Mouse (Mus musculus): Measurements from ENCODE around the gene Fam131b.
A peak's percentile ranks its signal among the peaks of the same experiment; 100 is the strongest.

Fam131b gene

DNA sequence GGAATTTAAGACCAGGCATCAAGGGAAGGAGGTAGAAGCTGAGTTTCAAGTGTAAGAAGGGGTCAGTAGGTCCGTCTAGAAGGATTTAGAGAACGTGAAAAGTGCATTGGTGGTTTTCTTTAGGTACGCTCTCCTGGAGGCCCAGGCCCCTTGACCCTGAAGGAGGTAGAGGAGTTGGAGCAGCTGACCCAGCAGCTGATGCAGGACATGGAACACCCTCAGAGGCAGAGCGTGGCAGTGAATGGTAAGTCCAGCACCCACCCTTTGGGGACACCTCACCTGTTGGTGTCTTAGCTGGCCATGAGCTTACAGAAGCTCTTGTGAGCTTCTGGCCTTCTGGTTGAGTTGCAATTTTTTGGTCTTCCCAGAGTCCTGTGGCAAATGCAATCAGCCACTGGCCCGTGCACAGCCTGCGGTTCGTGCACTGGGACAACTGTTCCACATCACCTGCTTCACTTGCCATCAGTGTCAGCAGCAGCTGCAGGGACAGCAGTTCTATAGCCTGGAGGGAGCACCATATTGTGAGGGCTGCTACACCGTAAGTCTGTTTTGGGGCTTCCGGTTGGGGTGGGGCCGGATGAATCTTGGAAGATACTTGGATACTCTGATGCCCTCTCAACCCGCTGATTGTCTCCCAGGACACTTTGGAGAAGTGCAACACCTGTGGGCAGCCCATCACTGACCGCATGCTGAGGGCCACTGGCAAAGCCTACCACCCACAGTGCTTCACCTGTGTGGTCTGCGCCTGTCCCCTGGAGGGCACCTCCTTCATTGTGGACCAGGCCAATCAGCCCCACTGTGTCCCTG, 31.6 kb upstream of the Fam131b start:
- DNase-seq (ENCODE audit: inconsistent ontology term): no peak

DNA sequence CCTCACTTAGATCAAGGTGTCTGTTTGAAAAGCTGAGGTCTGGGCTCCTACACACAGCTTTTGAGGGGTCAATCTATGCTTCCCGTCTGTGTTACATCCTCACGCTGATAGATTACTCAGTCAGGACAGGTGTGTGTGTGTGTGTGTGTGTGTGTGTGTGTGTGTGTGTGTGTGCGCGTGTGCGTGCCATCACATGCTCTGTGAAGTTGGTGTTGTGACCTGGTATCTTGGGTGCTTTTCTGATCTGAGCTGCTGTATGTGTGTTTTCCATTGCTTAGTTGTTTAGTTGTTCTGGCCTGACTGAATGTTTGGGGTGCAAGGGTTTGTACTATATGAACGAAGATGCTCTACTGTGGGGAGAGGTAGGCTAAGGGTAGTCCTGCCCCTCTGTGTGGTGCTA, 30.9 kb upstream of the Fam131b start:
- no peak for DNase-seq (ENCODE audit: inconsistent ontology term)

DNA sequence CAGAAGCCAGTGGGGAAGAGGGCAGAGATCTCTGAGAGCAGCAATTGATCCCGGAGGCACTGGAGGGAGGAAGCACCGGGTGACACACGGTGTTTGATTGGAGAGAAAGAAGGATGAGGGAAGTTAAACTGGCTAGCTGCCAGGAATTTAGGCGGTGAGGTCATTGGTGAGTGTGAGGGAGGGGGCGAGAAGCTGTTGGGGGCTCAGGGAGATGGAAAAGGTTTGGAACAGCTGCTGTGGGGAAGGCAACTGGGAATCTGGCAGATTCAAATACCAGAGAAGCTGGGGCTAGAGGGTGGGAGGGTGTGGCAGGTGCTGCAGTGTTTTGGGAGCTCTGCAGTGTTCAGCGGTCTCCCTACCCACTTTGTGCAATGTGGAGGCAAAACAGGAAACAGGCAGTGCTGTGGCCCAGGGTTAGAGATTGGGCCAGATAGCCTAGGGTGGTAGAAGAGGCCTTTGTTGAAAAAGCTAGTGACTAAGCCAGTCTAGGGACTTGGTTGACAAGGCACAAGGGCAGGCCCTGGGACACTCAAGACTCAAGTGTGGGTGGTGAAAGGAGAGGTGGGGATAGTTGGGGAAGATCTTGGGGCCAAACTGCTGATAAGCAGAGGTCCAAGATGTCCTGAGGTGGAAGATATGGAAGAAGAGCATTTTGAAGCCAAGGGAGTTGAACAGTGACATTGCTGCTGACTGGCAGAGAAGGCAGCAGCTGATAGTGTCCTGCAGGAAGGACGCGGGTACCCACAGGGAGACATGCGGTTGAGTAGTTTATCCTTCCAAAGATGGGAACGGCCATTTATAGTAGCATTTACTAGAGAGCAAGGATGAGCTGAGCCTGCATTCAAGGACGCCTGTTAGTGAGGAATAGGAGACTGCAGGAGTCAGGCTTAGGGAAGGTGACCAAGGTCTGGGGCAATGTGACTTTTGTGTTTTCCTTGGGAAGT, 29.9 kb upstream of the Fam131b start:
- peak; percentile 79 for DNase-seq (ENCODE audit: inconsistent ontology term)

DNA sequence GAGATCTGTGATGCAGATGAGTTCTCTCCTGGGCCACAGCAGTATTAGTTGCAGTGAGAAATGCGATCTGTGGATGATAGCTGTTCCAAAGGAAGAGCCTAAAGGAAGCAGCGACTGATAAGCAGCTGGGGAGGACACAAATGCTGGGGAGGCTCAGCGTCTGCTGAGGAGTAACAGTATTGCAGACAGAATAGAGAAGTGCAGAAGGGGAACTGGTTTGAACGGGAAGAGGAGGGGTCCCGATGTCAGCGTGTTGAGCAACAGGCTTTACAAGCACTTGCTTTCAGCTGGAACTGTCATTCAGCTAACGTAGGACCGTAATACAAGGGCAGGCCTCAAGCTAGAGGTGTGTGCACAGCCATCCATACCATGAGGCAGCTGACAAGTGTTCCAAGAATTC, 28.7 kb upstream of the Fam131b start:
- no peak for DNase-seq (ENCODE audit: inconsistent ontology term)

DNA sequence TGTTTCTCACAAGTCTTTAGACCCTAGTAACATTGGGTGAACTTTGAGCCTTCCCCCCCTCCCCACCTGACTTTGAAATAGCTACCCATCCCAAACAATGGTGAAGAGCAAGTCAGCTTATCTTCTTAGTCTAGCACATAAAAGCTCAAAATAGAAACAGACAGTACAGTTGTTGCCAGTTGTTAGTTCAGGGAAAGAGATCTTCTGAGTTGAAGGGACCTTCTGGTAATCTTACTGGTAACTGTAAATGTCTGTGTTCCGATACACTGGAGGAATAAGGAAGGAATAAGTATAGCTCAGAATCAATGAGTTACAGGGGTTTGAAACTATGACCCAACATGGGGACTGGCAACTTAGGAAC, 28.0 kb upstream of the Fam131b start:
- no peak for DNase-seq (ENCODE audit: inconsistent ontology term)

DNA sequence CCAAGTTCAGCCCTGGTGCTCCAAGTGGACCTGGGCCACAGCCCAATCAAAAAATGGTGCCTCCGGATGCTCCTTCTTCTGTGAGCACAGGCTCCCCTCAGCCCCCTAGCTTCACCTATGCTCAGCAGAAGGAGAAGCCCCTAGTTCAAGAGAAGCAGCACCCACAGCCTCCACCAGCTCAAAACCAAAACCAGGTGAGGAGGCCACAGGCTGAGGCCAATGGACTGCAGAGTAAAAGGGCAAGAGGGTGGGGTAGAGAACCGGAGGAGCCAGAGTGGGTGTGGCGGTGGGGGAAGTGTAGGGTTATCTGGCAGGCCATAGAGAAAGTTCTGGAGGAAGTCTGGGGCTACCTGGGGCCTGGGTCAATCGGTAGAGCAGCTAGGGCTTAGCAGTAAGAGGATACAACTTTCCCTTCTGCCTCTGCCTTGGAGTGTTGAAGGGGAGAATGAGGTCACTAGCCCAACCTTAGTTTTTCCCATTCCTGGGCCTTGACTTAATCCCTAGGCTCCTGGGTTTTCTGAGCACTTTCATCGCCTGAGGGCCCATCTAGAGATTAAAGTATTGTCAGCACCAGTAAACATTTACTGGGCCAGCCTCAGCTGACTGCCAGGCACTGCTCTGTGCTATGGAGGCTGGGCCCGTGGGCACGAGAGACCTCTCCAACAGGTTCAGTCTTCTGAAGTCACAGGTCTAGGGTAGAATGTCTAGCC, 27.5 kb upstream of the Fam131b start:
- DNase-seq (ENCODE audit: inconsistent ontology term): no peak

DNA sequence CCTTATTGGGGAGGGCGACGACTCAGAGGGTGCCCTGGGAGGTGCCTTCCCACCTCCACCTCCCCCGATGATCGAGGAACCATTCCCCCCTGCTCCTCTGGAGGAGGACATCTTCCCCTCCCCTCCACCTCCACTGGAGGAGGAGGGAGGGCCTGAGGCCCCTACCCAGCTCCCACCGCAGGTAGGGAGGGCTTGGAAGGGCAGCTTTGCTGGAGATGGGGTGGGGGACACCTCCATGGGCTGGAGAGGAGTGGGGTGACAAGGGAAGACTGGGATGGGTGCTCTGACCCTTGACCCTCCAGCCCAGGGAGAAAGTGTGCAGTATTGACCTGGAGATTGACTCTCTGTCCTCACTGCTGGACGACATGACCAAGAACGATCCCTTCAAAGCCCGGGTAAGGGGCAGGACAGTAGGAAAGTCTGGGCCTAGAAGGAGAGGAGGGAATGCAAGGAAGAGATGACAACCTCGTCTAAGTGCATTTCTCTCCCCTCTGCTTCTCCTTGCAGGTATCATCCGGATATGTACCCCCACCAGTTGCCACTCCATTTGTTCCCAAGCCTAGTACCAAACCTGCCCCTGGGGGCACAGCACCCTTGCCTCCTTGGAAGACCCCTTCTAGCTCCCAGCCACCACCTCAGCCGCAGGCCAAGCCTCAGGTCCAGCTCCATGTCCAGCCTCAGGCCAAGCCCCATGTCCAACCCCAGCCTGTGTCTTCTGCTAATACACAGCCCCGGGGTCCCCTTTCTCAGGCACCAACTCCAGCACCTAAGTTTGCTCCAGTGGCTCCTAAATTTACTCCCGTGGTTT, 26.7 kb upstream of the Fam131b start:
- DNase-seq (ENCODE audit: inconsistent ontology term): no peak

DNA sequence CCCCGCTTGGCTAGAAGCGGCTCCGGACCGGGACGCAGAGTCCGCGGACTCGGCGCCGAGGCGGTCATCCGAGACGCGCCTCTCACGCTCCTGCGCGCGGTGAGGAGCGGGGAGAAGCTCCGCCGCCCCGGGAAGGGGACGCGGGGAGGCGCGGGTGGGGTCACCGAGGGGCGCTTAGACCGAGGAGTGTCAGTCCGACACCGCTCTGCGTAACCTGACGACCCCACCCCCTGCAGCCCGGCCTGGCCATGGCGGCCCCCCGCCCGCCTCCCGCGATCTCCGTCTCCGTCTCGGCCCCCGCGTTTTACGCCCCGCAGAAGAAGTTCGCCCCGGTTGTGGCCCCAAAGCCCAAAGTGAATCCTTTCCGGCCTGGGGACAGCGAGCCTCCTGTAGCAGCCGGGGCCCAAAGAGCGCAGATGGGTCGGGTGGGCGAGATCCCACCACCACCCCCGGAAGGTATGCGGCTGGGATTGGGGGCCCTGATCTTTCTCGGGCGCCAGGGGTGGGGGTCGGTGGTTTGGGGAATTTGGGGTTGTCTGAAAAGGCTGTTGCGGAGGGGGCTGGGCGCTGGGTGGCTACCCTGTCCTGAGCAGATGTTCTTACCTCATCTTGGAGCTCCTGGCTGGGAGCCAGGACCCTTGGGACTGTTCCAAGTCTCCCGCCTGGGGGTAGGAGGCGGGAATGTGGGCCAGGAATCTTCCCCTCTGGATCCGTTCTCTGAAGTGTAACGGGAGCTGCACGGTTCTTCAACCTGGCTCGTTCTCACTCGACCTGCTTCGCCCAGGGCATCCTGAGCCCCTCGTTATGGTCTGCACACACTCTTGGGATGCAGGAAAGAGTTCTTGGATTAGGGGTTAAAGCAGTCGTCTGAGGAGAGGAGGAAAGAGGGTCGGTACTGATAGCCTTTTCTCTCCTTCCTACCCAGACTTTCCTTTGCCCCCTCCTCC, 25.9 kb upstream of the Fam131b start:
- peak; percentile 91 for DNase-seq (ENCODE audit: inconsistent ontology term)

DNA sequence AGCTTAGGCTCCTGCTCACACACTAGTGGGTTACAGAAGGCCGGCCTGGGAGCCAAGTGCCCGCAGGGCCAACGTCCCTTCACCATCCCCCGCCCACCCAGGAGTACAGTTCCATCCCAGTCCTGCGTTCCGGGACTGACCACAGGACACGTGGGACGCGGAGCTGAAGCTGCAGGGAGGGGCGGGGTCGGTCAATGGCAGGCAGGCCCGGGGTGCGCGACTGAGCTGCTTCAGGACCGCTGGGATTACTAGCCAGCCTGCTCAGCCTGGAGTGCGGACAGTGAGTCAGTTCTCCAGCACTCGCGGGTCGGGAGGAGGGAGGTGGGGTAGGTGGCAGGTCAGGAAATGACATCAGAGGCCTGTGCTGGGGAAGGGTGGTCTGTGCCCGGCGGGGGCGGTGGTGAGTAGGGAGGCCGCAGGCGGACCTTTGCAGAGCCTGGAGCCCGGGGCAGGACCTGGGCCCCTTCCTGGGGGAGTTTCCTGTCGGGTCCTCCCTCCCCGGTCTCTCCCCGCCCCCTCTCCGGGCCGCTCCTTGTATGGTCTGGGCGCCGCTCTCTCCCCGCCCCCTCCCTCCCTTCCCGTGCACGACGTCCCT, 25.1 kb upstream of the Fam131b start, which contains the start of gene Zyx:
TSS of gene Zyx (plus strand) at position 205 of the 595 bp plus-strand sequence.
- peak; percentile 100 for DNase-seq (ENCODE audit: inconsistent ontology term)

DNA sequence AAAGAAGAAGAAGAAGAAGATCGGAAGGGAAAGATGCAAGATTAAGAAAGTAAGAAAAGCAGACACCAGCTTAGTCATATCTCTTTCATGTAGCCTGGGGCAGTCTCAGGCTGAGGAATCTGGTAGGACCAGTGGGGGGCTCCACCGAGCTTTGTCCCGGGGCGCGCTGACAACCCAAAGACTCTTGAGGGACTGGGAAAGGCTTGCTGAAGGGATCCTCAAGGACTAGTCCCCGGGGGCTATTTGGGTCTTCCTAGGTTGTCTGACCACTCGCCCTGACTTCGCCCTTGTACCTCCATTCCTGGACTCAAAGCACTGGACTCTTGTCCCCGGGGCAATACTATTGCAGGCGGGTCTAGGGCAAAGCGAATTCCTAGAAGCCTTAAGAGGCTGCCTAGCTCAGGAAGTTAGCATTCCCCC, 24.6 kb upstream of the Fam131b start:
- DNase-seq (ENCODE audit: inconsistent ontology term): no peak

DNA sequence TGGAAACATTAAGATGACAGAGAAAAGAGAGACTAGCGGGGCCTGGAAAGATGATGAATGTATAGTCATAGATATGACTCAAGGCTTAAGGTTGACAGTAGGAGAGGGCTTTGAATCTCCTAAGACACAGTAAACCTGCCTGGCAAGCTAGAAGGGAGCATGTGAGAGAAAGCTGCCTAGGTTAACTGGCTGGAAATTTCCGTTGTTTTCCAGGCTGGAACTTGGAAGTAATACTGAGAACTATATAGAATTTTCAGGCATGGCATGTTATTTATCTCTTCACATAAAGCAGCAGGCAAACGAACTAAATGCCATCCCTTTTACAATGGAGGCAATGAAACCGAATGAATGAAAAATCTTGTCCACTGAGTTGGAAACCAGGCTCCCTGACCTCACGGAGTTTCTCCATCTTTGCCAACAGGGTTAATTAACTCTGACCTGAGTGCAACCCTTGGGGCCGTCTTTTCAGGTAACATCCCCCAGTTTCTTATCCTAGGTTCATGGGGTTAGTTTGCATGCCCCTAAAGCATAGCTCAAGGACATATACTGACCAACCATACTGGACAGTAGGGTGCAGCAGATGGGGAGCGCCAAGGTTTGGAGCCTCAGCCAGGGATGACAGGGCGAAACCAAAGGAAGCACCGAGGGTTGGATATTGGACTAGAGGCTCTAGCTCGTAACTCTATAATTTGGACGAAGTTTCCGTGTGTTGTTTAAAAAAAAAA, 24.0 kb upstream of the Fam131b start:
- DNase-seq (ENCODE audit: inconsistent ontology term): no peak

DNA sequence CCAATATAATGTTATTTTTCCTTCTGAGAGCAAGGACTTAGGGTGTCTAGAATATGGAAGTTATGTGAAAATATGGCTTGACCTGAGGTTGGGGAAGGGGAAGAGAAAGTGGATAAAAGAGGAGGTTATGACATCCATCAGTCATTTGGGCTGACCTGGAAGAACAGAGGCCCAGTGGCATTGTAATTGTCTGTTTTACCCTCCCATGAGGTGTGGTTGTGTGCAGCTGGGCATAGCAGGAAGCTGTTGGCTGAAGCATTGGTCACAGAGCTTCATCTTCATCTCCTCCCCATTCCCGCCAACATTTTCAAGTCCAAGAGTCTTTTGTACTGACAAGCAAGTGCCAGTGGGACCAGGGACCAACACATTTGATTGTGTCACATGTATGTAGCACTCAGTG, 19.8 kb upstream of the Fam131b start:
- no peak for DNase-seq (ENCODE audit: inconsistent ontology term)

DNA sequence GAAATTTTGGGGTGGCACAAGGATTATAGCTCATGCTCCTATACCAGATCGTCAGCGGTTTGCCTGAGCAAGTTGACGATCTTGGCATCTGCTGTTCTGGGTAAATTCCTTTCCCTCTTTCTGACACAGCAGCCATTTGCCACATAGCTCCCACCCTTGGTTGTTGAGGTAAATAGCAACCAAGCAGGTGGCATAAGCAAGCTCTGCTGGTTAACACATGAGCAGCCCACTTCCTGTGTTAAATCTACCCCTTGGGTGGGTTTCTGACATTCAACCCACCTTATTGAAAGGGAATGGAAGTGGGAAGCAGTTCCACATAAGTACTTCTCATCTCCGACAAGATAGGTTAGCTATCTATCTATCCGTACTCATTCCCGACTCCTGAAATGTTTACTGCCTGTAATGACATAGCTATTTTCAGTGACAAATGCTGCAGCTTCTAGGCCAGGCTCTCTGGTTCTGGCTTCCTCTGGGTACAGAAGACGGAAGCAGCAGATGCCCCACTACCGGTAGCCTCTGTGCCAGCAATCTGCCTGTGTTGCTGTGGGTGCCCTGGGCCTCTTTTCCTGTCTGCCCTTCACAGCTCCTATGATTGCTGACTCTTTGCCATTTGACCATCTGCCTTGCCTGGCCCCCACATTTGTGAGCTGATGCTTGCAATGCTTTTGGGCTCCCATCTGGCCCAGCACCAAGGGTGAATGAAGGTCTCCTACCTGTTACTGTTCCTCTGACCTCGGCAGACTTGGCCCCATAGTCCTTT, 19.1 kb upstream of the Fam131b start:
- no peak for DNase-seq (ENCODE audit: inconsistent ontology term)

DNA sequence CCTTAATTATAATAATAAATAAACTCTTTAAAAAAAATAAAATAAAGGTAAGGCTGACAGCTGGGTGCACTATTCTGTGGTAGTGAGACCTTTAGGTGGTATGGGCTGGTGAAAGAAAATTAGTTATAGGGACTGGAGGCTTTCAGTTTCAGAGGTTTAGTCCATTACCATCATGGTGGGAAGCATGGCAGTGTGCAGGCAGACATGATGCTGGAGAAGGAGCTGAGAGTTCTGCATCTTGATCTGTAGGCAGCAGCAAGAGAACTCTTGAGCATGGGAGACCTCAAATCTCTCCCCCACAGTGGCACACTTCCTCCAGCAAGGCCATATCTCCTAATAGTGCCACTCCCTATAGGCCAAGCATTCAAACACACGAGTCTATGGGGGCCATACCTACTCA, 17.7 kb upstream of the Fam131b start:
- no peak for DNase-seq (ENCODE audit: inconsistent ontology term)

DNA sequence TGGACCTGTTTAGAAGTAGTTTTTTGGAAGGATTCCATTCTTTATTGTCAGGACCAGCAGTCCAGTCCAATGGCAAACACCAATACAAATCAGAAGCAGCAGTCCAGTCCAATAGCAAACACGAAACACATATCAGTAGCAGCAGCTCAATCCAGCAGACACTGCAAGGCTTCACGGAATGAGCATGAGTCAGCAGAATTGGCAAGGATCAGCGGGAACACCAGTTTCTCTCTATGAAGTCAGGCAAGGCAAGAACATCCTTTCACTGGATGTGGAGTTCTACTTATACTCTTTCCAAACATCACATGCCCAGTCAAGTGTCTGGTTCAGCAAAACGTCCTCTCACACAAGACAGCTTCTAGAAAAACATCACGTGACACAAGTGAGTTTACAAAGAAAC, 15.5 kb upstream of the Fam131b start:
- DNase-seq (ENCODE audit: inconsistent ontology term): peak; percentile 44

DNA sequence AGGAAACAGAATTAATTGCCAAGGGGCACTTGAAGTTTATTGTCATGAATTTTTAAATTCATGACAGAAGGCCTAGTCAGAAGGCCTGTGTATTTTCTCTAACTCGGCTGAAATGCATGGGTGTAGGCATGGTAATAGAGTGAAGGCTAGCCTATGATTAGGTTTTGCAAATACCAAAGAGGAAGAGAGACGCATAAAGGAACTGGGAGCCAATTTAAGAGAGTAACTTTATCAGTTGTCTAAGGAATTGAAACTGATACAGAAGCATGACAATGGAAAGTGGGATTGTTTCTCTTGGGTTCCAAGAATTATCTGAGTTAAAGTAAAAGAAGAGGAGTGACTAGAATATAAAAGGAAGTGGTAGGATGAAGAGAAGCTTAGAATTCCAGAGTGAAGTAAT, 14.7 kb upstream of the Fam131b start:
- DNase-seq (ENCODE audit: inconsistent ontology term): no peak

DNA sequence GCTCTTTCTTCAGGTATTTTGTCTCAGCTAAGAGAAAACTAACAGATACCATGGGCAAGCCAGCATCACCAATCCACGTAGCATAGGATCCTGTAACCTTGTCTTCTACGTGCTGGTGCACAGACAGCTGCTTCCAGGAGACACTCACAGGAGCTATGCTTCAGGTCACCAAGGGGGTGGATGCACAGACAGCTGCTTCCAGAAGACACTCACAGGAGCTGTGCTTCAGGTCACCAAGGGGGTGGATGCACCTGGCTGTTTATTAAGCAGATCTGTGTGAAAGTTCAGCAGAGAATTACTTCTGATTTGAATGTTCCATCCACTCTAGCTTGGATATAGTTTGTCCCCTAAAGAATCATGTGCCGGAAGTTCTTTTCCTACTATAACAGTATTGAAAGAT, 6.5 kb upstream of the Fam131b start:
- DNase-seq (ENCODE audit: inconsistent ontology term): no peak

DNA sequence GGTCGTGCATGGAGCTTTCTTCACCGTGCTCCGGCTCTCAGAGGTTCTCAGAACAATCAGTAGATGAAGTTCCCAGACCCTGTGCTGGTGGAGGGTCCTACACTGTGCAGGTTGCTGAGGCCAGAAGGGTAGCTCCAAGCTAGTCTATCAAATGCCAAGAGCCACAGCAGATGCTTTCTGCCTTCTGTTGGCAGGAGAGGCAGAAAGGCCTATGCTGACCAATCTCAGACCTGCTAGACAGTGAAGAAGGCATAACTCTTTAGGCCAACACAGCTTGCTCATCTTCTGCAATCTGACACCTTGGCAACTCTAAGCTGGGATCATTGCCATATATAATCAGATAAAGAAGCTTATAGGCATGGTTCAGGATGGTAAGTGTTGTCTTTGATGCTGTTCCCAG, 5.8 kb upstream of the Fam131b start:
- DNase-seq (ENCODE audit: inconsistent ontology term): no peak
